Mouse (Mus musculus): ENCODE measurements around the gene Tmem94. TPM values are rescaled to one million over a fixed set of nuclear protein-coding genes. Genes with fewer than 3 reads are reported as not detected.

Tmem94 gene
- polyA plus RNA-seq, 1 experiment from 2014 or later = 27.9 TPM

GRCm38 (mm10) chr11:115827624-115828023, 62.4 kb downstream of the Tmem94 start:
- no peak for ATAC-seq (ENCODE audit: low FRiP score, low read depth)
- Histone ChIP-seq H3K4me2 (no peak overlapping the region), H3K36me3 (peaks cover 1% of the 10 kb centered on the region; the same call in 1 of the 2 replicates), H3K27ac (replicated peaks) (no peak overlapping the region), H3K4me1 (replicated peaks) (peaks cover 12% of the 10 kb centered on the region), H3K9me3 (no peaks in the 10 kb centered on the region), H3K27me3 (peaks cover 64% of the 10 kb centered on the region), H3K9ac (no peak overlapping the region), H3K4me3 (no peak overlapping the region)
- 88% methylated on average over 6 of the region's 6 CpGs for WGBS

- Histone ChIP-seq H3K9me3 (no peaks in the 10 kb centered on the region), H3K36me3 (no peaks in the 10 kb centered on the region), H3K27me3 (peaks cover 51% of the 10 kb centered on the region), H3K4me1 (replicated peaks) (peaks cover 5% of the 10 kb centered on the region), H3K4me2 (no peak overlapping the region), H3K9ac (no peak overlapping the region), H3K27ac (replicated peaks) (no peak overlapping the region), H3K4me3 (no peak overlapping the region)
- no peak for ATAC-seq (ENCODE audit: low FRiP score, low read depth)
- WGBS = 78% methylated on average over 4 of the region's 4 CpGs
Measured at GRCm38 (mm10) chr11:115829036-115829435, 63.8 kb downstream of the Tmem94 start.

DNA sequence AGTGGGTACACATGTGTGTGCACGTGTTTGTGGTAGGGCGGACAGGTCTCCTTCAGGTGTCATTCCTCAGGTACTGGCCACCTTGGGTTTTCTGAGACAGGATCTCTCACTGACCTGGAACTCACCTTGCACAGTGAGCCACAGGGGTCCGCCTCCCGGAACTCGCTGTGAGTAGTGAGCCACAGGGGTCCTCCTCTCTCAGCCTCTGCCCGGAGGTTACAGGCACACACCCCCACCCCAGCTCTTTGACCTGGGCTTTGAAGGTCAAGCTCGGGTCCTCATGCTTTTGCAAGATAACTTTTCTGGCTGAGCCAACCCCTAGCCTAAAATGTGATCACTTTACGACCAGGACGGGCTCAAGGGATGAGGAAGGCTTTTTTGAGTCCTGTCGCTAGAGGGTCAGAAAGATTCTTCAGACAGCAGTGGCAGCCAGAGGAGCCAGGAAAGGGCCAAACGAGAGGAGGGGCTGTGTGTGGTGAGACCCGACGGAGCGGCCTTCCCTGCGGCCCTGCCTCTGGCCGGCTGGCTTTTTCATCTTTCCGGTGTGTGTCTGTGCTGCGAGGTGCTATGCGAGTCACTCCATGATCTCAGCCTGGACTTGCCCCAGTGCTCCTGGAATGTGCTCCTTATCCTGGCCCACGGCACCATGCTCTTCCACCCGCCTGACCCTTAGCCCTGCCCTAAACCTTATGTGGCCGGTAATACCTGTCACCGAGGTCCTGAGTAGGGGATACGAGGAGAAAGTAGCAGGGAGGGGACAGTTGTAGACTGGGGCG, 65.5 kb downstream of the Tmem94 start:
- no peak overlapping the region for H3K27ac ChIP-seq (replicated peaks)
- no peaks in the 10 kb centered on the region for H3K36me3 ChIP-seq
- H3K27me3 ChIP-seq = peaks cover 34% of the 10 kb centered on the region
- H3K9me3 ChIP-seq = no peaks in the 10 kb centered on the region
- no peaks in the 10 kb centered on the region for H3K4me1 ChIP-seq (replicated peaks)
- H3K4me3 ChIP-seq = no peak overlapping the region
- no peak for ATAC-seq (ENCODE audit: low FRiP score, low read depth)
- H3K4me2 ChIP-seq = no peak overlapping the region
- H3K9ac ChIP-seq = no peak overlapping the region
- WGBS = 23% methylated on average over 25 of the region's 25 CpGs

GRCm38 (mm10) chr11:115831518-115831917, 66.3 kb downstream of the Tmem94 start:
- H3K4me2 ChIP-seq = no peak overlapping the region
- H3K36me3 ChIP-seq = no peaks in the 10 kb centered on the region
- WGBS = 47% methylated on average over 3 of the region's 3 CpGs
- no peak overlapping the region for H3K9ac ChIP-seq
- H3K4me3 ChIP-seq = no peak overlapping the region
- H3K9me3 ChIP-seq = no peaks in the 10 kb centered on the region
- ATAC-seq (ENCODE audit: low FRiP score, low read depth) = no peak
- H3K4me1 ChIP-seq (replicated peaks) = no peaks in the 10 kb centered on the region
- H3K27ac ChIP-seq (replicated peaks) = no peak overlapping the region
- peaks cover 28% of the 10 kb centered on the region for H3K27me3 ChIP-seq

DNA sequence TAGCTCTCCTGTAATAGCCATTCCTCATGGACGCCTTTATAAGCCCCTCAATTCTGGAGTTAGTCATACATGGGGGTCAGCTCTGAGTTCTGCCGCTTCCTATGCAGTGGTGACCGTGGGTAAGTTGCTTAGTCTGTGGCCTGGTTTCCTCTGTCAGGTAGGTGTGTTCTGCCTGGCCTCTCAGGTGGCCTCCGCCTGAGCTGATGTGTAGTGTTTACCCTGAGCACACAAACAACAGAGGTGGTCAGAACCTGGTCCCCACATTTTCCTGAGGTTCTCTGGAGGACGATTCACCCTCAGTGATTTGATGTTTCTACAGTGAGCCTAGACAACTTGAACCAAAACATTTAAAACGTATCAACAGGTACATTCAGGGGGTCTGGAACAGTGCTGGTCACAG, 66.8 kb downstream of the Tmem94 start:
- H3K4me1 ChIP-seq (replicated peaks) = no peaks in the 10 kb centered on the region
- no peak for ATAC-seq (ENCODE audit: low FRiP score, low read depth)
- H3K27ac ChIP-seq (replicated peaks) = no peak overlapping the region
- H3K4me2 ChIP-seq = no peak overlapping the region
- peaks cover 25% of the 10 kb centered on the region for H3K27me3 ChIP-seq
- H3K9me3 ChIP-seq = no peaks in the 10 kb centered on the region
- H3K9ac ChIP-seq = no peak overlapping the region
- H3K4me3 ChIP-seq = no peak overlapping the region
- whole genome bisulfite sequencing = 68% methylated on average over 6 of the region's 6 CpGs
- no peaks in the 10 kb centered on the region for H3K36me3 ChIP-seq

DNA sequence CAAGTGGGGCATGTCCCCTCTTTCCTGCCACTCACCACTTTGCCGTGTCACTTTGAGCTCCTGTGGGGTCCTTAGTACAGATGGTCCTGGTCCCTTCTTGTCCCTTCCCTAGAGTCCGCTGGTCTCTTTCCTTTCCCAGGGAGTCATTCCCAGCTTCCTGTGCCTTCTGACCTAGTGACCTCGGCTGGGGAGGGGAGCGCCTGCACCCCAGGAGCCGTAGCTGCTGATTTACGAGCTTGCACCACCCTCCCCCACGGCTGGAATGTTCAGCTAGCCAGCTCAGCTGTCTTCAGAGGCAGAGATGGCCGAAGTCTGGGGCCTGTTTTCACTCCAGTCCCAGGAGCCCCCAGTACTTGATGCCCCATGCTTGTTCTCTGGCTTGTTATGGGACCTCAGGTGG, 67.3 kb downstream of the Tmem94 start:
- H3K9ac ChIP-seq = no peak overlapping the region
- H3K4me1 ChIP-seq (replicated peaks) = no peaks in the 10 kb centered on the region
- peaks cover 24% of the 10 kb centered on the region for H3K27me3 ChIP-seq
- no peak overlapping the region for H3K4me3 ChIP-seq
- H3K4me2 ChIP-seq = no peak overlapping the region
- ATAC-seq (ENCODE audit: low FRiP score, low read depth) = no peak
- no peaks in the 10 kb centered on the region for H3K9me3 ChIP-seq
- H3K27ac ChIP-seq (replicated peaks) = no peak overlapping the region
- H3K36me3 ChIP-seq = no peaks in the 10 kb centered on the region
- WGBS = 11% methylated on average over 8 of the region's 8 CpGs

- Histone ChIP-seq H3K4me3 (no peak overlapping the region), H3K4me2 (no peak overlapping the region), H3K36me3 (no peaks in the 10 kb centered on the region), H3K9ac (no peak overlapping the region), H3K9me3 (no peaks in the 10 kb centered on the region), H3K27ac (replicated peaks) (no peak overlapping the region), H3K4me1 (replicated peaks) (no peaks in the 10 kb centered on the region), H3K27me3 (peaks cover 21% of the 10 kb centered on the region)
- WGBS = 28% methylated on average over 8 of the region's 8 CpGs
- ATAC-seq (ENCODE audit: low FRiP score, low read depth) = no peak
Measured at GRCm38 (mm10) chr11:115833021-115833513, 67.8 kb downstream of the Tmem94 start.

GRCm38 (mm10) chr11:115834033-115834432, 68.8 kb downstream of the Tmem94 start:
- H3K4me3 ChIP-seq = no peak overlapping the region
- peaks cover 21% of the 10 kb centered on the region for H3K27me3 ChIP-seq
- H3K4me2 ChIP-seq = no peak overlapping the region
- H3K36me3 ChIP-seq = no peaks in the 10 kb centered on the region
- WGBS = 53% methylated on average over 6 of the region's 6 CpGs
- H3K9ac ChIP-seq = no peak overlapping the region
- H3K27ac ChIP-seq (replicated peaks) = no peak overlapping the region
- H3K9me3 ChIP-seq = no peaks in the 10 kb centered on the region
- ATAC-seq (ENCODE audit: low FRiP score, low read depth) = no peak
- no peaks in the 10 kb centered on the region for H3K4me1 ChIP-seq (replicated peaks)

DNA sequence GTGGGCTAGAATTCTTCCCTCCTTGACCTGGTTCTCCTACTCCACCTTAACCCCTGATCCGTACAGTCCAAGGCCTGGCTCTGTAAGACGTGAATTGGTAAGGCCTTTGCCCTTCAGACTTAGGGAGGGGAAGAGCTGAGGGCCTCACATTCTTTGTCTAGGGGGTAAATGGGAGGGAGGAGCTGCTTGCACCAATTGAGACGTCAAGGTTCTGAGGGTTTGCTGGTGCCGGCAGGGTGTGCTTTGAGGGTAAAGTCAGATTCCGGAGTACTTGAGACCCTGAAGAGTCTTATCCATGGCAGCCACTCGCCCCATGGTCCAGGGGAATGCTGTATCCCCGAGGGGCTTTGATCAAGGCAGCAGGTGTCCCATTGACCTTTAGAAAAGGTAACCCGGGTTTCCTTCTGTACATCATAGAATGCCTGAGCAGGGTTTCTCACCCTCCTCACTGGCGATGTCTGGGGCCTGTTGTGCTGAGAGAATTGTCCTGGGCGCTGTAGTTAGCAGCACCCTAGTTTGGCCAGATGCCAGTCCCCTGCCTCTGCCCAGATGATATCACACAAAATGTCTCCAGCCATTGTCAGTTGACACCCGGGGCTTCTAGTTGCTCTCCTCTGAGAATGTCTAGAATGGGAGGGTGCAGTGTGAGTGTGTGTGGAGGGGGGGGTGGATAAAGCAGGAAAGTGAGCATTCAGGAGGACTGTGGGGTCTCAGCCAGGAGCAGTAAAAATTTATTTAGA, 71.6 kb downstream of the Tmem94 start:
- Histone ChIP-seq H3K9ac (no peak overlapping the region), H3K27ac (replicated peaks) (no peak overlapping the region), H3K27me3 (peaks cover 2% of the 10 kb centered on the region; the same call in 1 of the 2 replicates), H3K9me3 (no peaks in the 10 kb centered on the region), H3K36me3 (no peaks in the 10 kb centered on the region), H3K4me3 (no peak overlapping the region), H3K4me2 (no peak overlapping the region), H3K4me1 (replicated peaks) (no peaks in the 10 kb centered on the region)
- no peak for ATAC-seq (ENCODE audit: low FRiP score, low read depth)
- WGBS = 38% methylated on average over 11 of the region's 11 CpGs

- H3K4me1 ChIP-seq (replicated peaks) = no peaks in the 10 kb centered on the region
- no peaks in the 10 kb centered on the region for H3K36me3 ChIP-seq
- no peak overlapping the region for H3K27ac ChIP-seq (replicated peaks)
- no peak overlapping the region for H3K9ac ChIP-seq
- no peaks in the 10 kb centered on the region for H3K9me3 ChIP-seq
- ATAC-seq (ENCODE audit: low FRiP score, low read depth) = no peak
- no peaks in the 10 kb centered on the region for H3K27me3 ChIP-seq
- H3K4me2 ChIP-seq = no peak overlapping the region
- 92% methylated on average over 22 of the region's 22 CpGs for WGBS
- H3K4me3 ChIP-seq = no peak overlapping the region
Measured at GRCm38 (mm10) chr11:115837606-115838345, 72.5 kb downstream of the Tmem94 start.

GRCm38 (mm10) chr11:115838895-115839311, 73.7 kb downstream of the Tmem94 start:
- WGBS = 46% methylated on average over 4 of the region's 4 CpGs
- no peaks in the 10 kb centered on the region for H3K4me1 ChIP-seq (replicated peaks)
- H3K9ac ChIP-seq = no peak overlapping the region
- no peaks in the 10 kb centered on the region for H3K27me3 ChIP-seq
- H3K9me3 ChIP-seq = no peaks in the 10 kb centered on the region
- ATAC-seq (ENCODE audit: low FRiP score, low read depth) = no peak
- H3K27ac ChIP-seq (replicated peaks) = no peak overlapping the region
- H3K36me3 ChIP-seq = no peaks in the 10 kb centered on the region
- H3K4me3 ChIP-seq = no peak overlapping the region
- no peak overlapping the region for H3K4me2 ChIP-seq

GRCm38 (mm10) chr11:115839732-115840131, 74.5 kb downstream of the Tmem94 start:
- H3K4me1 ChIP-seq (replicated peaks) = no peaks in the 10 kb centered on the region
- no peak overlapping the region for H3K27ac ChIP-seq (replicated peaks)
- WGBS = 76% methylated on average over 3 of the region's 3 CpGs
- H3K27me3 ChIP-seq = no peaks in the 10 kb centered on the region
- H3K4me2 ChIP-seq = no peak overlapping the region
- H3K4me3 ChIP-seq = no peak overlapping the region
- H3K36me3 ChIP-seq = no peaks in the 10 kb centered on the region
- H3K9ac ChIP-seq = no peak overlapping the region
- no peak for ATAC-seq (ENCODE audit: low FRiP score, low read depth)
- no peaks in the 10 kb centered on the region for H3K9me3 ChIP-seq
